14 mouse cellular contexts compared by ENCODE assay signal in genomic region chr4:131159712-131160111, GRCm38 (mm10).
DNase-seq lines count a peak whose midpoint lies in the region; ATAC-seq lines count a peak whose summit lies in the region.
"Had no signal": no experiment of that assay in that cellular context is flagged by ENCODE, and none has a peak within 500 bp of the region (broad histone marks: within the 10 kb centered on the region; RNA-seq: fewer than 3 reads in every experiment).

No protein-coding gene starts in this region.

- H3K36me3 ChIP-seq in forebrain, embryonic 14.5 days (ENCODE audit: control insufficient read depth, insufficient read depth, low read length), result no peaks in the 10 kb centered on the region
- no peaks in the 10 kb centered on the region for H3K36me3 ChIP-seq in midbrain, embryonic 12.5 days
- H3K36me3 ChIP-seq in liver, embryonic 12.5 days, result no peaks in the 10 kb centered on the region
- H3K36me3 ChIP-seq in heart, embryonic 12.5 days, result no peaks in the 10 kb centered on the region

- 14% methylated on average over 5 of the region's 5 CpGs for WGBS in forebrain, embryonic 14.5 days
- WGBS in midbrain, embryonic 12.5 days, result 26% methylated on average over 5 of the region's 5 CpGs
- WGBS in liver, embryonic 12.5 days (ENCODE audit: insufficient replicate concordance), result 48% methylated on average over 5 of the region's 5 CpGs
- WGBS in heart, embryonic 12.5 days, result 45% methylated on average over 5 of the region's 5 CpGs

- peaks cover 25% of the 10 kb centered on the region for H3K4me1 ChIP-seq in forebrain, embryonic 14.5 days (ENCODE audit: control insufficient read depth, insufficient read depth, low read length)
- peaks cover 36% of the 10 kb centered on the region for H3K4me1 ChIP-seq in midbrain, embryonic 12.5 days
- H3K4me1 ChIP-seq in liver, embryonic 12.5 days, result no peaks in the 10 kb centered on the region
- no peaks in the 10 kb centered on the region for H3K4me1 ChIP-seq in heart, embryonic 12.5 days (replicated peaks)

- no peaks in the 10 kb centered on the region for H3K27me3 ChIP-seq in forebrain, embryonic 14.5 days (replicated peaks; ENCODE audit: control insufficient read depth, insufficient read depth, low read length)
- peaks cover 25% of the 10 kb centered on the region; the same call in 1 of the 2 replicates for H3K27me3 ChIP-seq in midbrain, embryonic 12.5 days
- H3K27me3 ChIP-seq in liver, embryonic 12.5 days (replicated peaks), result 0 out of 2 replicates have a peak, but pooled peaks cover 5% of the 10 kb centered on the region
- peaks cover 18% of the 10 kb centered on the region; the same call in 1 of the 2 replicates for H3K27me3 ChIP-seq in heart, embryonic 12.5 days (replicated peaks)

- no peak overlapping the region for H3K4me2 ChIP-seq in forebrain, embryonic 14.5 days (ENCODE audit: low read length)
- H3K4me2 ChIP-seq in midbrain, embryonic 12.5 days (replicated peaks), result peak overlapping the region; percentile 25; the same call in 1 of the 2 replicates
- no peak overlapping the region for H3K4me2 ChIP-seq in liver, embryonic 12.5 days
- no peak overlapping the region for H3K4me2 ChIP-seq in heart, embryonic 12.5 days
- H3K4me2 ChIP-seq: lung, embryonic 14.5 days had no signal

- no peak overlapping the region for H3K4me3 ChIP-seq in forebrain, embryonic 14.5 days (ENCODE audit: low read depth, low read length)
- H3K4me3 ChIP-seq in midbrain, embryonic 12.5 days, result no peak overlapping the region
- H3K4me3 ChIP-seq in liver, embryonic 12.5 days, result no peak overlapping the region
- H3K4me3 ChIP-seq in heart, embryonic 12.5 days, result no peak overlapping the region
- H3K4me3 ChIP-seq: left cerebral cortex, adult 2 months had no signal

- peak; percentile 80 for ATAC-seq in forebrain, embryonic 14.5 days
- peak; percentile 34; the same call in 1 of the 2 replicates for ATAC-seq in midbrain, embryonic 12.5 days (ENCODE audit: low FRiP score, low read depth)
- ATAC-seq in liver, embryonic 12.5 days, result no peak
- ATAC-seq in heart, embryonic 12.5 days (ENCODE audit: insufficient number of reproducible peaks, low FRiP score), result no peak
- ATAC-seq: intestine, embryonic 16.5 days had no signal

- no peaks in the 10 kb centered on the region for H3K9me3 ChIP-seq in forebrain, embryonic 14.5 days (replicated peaks; ENCODE audit: control insufficient read depth, low read length)
- H3K9me3 ChIP-seq in midbrain, embryonic 12.5 days, result no peaks in the 10 kb centered on the region
- H3K9me3 ChIP-seq in liver, embryonic 12.5 days (replicated peaks), result no peaks in the 10 kb centered on the region
- H3K9me3 ChIP-seq in heart, embryonic 12.5 days (replicated peaks), result no peaks in the 10 kb centered on the region

- DNase-seq in cerebellum, adult 11-12 months, result peak; percentile 77
- peak; percentile 51 for DNase-seq in cerebellum, adult 8-10 months
- peak; percentile 77 for DNase-seq in forebrain, embryonic 14.5 days (ENCODE audit: low spot score)
- DNase-seq in left cerebral cortex, adult 11 months (ENCODE audit: low spot score), result no peak
- DNase-seq in right cerebral cortex, postnatal 4 days, result no peak
- DNase-seq: adrenal gland, postnatal 36 days; heart, adult 18-20 months; kidney, postnatal 14 days; lung, embryonic 14.5 days had no signal

- 0 out of 2 replicates have a peak overlapping the region, but pooled peaks have one; percentile 18 for H3K27ac ChIP-seq in forebrain, embryonic 14.5 days (ENCODE audit: low read depth, low read length)
- no peak overlapping the region for H3K27ac ChIP-seq in midbrain, embryonic 12.5 days (replicated peaks)
- H3K27ac ChIP-seq in liver, embryonic 12.5 days, result no peak overlapping the region
- H3K27ac ChIP-seq in heart, embryonic 12.5 days (ENCODE audit: poor library complexity, severe bottlenecking), result no peak overlapping the region
- H3K27ac ChIP-seq: left cerebral cortex, adult 2 months had no signal

- no peak overlapping the region for H3K9ac ChIP-seq in forebrain, embryonic 14.5 days (ENCODE audit: low read length)
- no peak overlapping the region for H3K9ac ChIP-seq in midbrain, embryonic 12.5 days (replicated peaks)
- no peak overlapping the region for H3K9ac ChIP-seq in liver, embryonic 12.5 days
- H3K9ac ChIP-seq in heart, embryonic 12.5 days, result no peak overlapping the region
- H3K9ac ChIP-seq: lung, embryonic 14.5 days had no signal

Comparison
In these comparisons a context has a peak if more than half of its experiments do, and no peak if none do; other contexts are left out.
1. DNase-seq: peak in cerebellum, adult 11-12 months (single experiment), cerebellum, adult 8-10 months (single experiment) and forebrain, embryonic 14.5 days (single experiment); none in left cerebral cortex, adult 11 months (single experiment) and right cerebral cortex, postnatal 4 days (single experiment).
2. ATAC-seq: peak in forebrain, embryonic 14.5 days (single experiment) and midbrain, embryonic 12.5 days (single experiment); none in liver, embryonic 12.5 days (single experiment) and heart, embryonic 12.5 days (single experiment).